Mouse (Mus musculus): ENCODE measurements around the gene C9.

C9 gene

GRCm38 (mm10) chr15:6492386-6492785, 47.3 kb downstream of the C9 start:
- DNase-seq, result no peak

- no peak for DNase-seq
These were observed 53.4 kb downstream of the C9 start for GRCm38 (mm10) chr15:6498396-6499070.

GRCm38 (mm10) chr15:6500787-6501186, 55.7 kb downstream of the C9 start:
- DNase-seq, result peak; percentile 91

GRCm38 (mm10) chr15:6517525-6517924, 72.4 kb downstream of the C9 start:
- DNase-seq, result no peak

GRCm38 (mm10) chr15:6519417-6520255, 74.5 kb downstream of the C9 start:
- DNase-seq, result no peak

GRCm38 (mm10) chr15:6520505-6521155, 75.5 kb downstream of the C9 start:
- no peak for DNase-seq

- peak; percentile 84 for DNase-seq
These were observed 77.6 kb downstream of the C9 start, which contains the start of gene Fyb for GRCm38 (mm10) chr15:6522653-6523167. Fyb (plus strand) TSS chr15:6522853.

GRCm38 (mm10) chr15:6524801-6525200, 79.7 kb downstream of the C9 start:
- no peak for DNase-seq

GRCm38 (mm10) chr15:6525386-6525785, 80.3 kb downstream of the C9 start:
- no peak for DNase-seq

- DNase-seq, result no peak
These were observed 88.8 kb downstream of the C9 start for GRCm38 (mm10) chr15:6533858-6534343.

GRCm38 (mm10) chr15:6534592-6534991, 89.5 kb downstream of the C9 start:
- no peak for DNase-seq

- DNase-seq, result no peak
These were observed 94.7 kb downstream of the C9 start for GRCm38 (mm10) chr15:6539639-6540338.

Measured in heart, adult 11 months (tissue).